In genomic region chr2:179974651-179975471, GRCm38 (mm10) we compare ENCODE assay signal across 8 mouse cellular contexts. TPM values are rescaled to one million over a fixed set of nuclear protein-coding genes. Genes with fewer than 3 reads are reported as not detected.
DNase-seq lines count a peak whose midpoint lies in the region; ATAC-seq and TF ChIP-seq lines count a peak whose summit lies in the region.

No protein-coding gene starts in this region.

- ATAC-seq in granulocyte monocyte progenitor cell, adult 5-6 weeks (replicated peaks; ENCODE audit: poor library complexity, severe bottlenecking): 0 out of 2 replicates have a peak, but pooled peaks have one; percentile 3
- ATAC-seq in lung, embryonic 16.5 days (ENCODE audit: low read depth): 0 out of 2 replicates have a peak, but pooled peaks have one; percentile 6

- H3K27ac ChIP-seq in lung, embryonic 16.5 days (ENCODE audit: low read length): no peak overlapping the region
- H3K27ac ChIP-seq in small intestine, adult 2 months (ENCODE audit: insufficient read depth, low read depth, low read length): no peak overlapping the region

- WGBS in lung, embryonic 16.5 days: 4% methylated on average over 45 of the region's 45 CpGs
- 6% methylated on average over 45 of the region's 45 CpGs for whole genome bisulfite sequencing in small intestine, adult 2 months

- H3K9me3 ChIP-seq in lung, embryonic 16.5 days (ENCODE audit: control insufficient read depth, low read length): no peaks in the 10 kb centered on the region; the same call in 1 of the 2 replicates

- TF ChIP-seq CTCF in small intestine, adult 2 months (IDR thresholded peaks at IDR 0.05; ENCODE audit: extremely low read depth, insufficient read length, insufficient replicate concordance, low read depth, low read length): no peak

- H3K9ac ChIP-seq in lung, embryonic 16.5 days (ENCODE audit: low read length): peak overlapping the region; percentile 97

- peaks cover 35% of the 10 kb centered on the region for H3K4me1 ChIP-seq in lung, embryonic 16.5 days (replicated peaks; ENCODE audit: control insufficient read depth, insufficient read depth, low read length)
- peaks cover 25% of the 10 kb centered on the region; the same call in 1 of the 2 replicates for H3K4me1 ChIP-seq in small intestine, adult 2 months (ENCODE audit: control insufficient read depth, insufficient read depth, insufficient read length, low read length)

- no peaks in the 10 kb centered on the region for H3K27me3 ChIP-seq in lung, embryonic 16.5 days (ENCODE audit: control insufficient read depth, insufficient read depth, low read depth, low read length)
- no peaks in the 10 kb centered on the region for H3K27me3 ChIP-seq in small intestine, adult 2 months (ENCODE audit: control insufficient read depth, insufficient read depth, low read length)

- H3K4me2 ChIP-seq in lung, embryonic 16.5 days (ENCODE audit: low read depth, low read length): peak overlapping the region; percentile 98

- no peaks in the 10 kb centered on the region for H3K36me3 ChIP-seq in lung, embryonic 16.5 days (ENCODE audit: control insufficient read depth, insufficient read depth, low read length)
- H3K36me3 ChIP-seq in small intestine, adult 2 months (ENCODE audit: control insufficient read depth, insufficient read depth, low read length): no peaks in the 10 kb centered on the region

- peak; percentile 31 for DNase-seq in gastrocnemius, postnatal 10 days
- no peak for DNase-seq in gastrocnemius, adult 18-20 months (ENCODE audit: low spot score)
- peak; percentile 76 for DNase-seq in cerebellum, adult 11-12 months
- DNase-seq in kidney, adult 9 months: peak; percentile 54
- no peak for DNase-seq in frontal cortex, postnatal 14 days (ENCODE audit: low spot score in 2 of 2)

- H3K4me3 ChIP-seq in lung, embryonic 16.5 days (ENCODE audit: low read length): peak overlapping the region; percentile 86
- H3K4me3 ChIP-seq in small intestine, adult 2 months (ENCODE audit: low read depth, low read length): peak overlapping the region; percentile 70

- no peak for TF ChIP-seq POLR2A in small intestine, adult 2 months (IDR thresholded peaks at IDR 0.05; ENCODE audit: low read depth, low read length)

RNA-seq across cellular contexts. Expression of gene Taf4, which starts 1.6 kb away (rescaled TPM):
- total RNA-seq in gastrocnemius, postnatal 10 days (2021): 10 to 100 TPM in 1 of 2 experiments, 1 to 10 TPM in 1; 9.9 to 13.3 TPM
- 1 to 10 TPM; 7.7 to 8.3 TPM for total RNA-seq in gastrocnemius, adult 18-20 months (2021)
- 12.6 and 17.2 TPM in 2 replicates for total RNA-seq in granulocyte monocyte progenitor cell, adult 5-6 weeks (2014; fragmentation: Nextera tagmentation)
- 13.5 and 14.1 TPM in 2 replicates for total RNA-seq in granulocyte monocyte progenitor cell, adult 5-6 weeks (2017)
- polyA plus RNA-seq in lung, embryonic 16.5 days (2015; fragmentation: Nextera tagmentation; extraction: Ambion mirVana): 3.0 and 3.5 TPM in 2 replicates
- 8.2 and 14.4 TPM in 2 replicates for polyA plus RNA-seq in small intestine, adult 2 months (2012; rRNA removed)

RNA-seq across cellular contexts. Expression of gene Lsm14b, which starts 49.9 kb away (rescaled TPM):
- 10 to 100 TPM; 44.1 to 46.2 TPM for total RNA-seq in gastrocnemius, postnatal 10 days (2021)
- total RNA-seq in gastrocnemius, adult 18-20 months (2021): 10 to 100 TPM; 44.0 to 47.6 TPM
- total RNA-seq in granulocyte monocyte progenitor cell, adult 5-6 weeks (2014; fragmentation: Nextera tagmentation): 11.6 and 17.2 TPM in 2 replicates
- 20.2 and 22.3 TPM in 2 replicates for total RNA-seq in granulocyte monocyte progenitor cell, adult 5-6 weeks (2017)
- 4.6 and 5.0 TPM in 2 replicates for polyA plus RNA-seq in lung, embryonic 16.5 days (2015; fragmentation: Nextera tagmentation; extraction: Ambion mirVana)
- polyA plus RNA-seq in small intestine, adult 2 months (2012; rRNA removed): 10.7 and 23.7 TPM in 2 replicates

Comparison
In these comparisons a context has a peak if more than half of its experiments do, and no peak if none do; other contexts are left out.
1. DNase-seq: peak in gastrocnemius, postnatal 10 days (single experiment), cerebellum, adult 11-12 months (single experiment) and kidney, adult 9 months (single experiment); none in gastrocnemius, adult 18-20 months (single experiment) and frontal cortex, postnatal 14 days (0 of 2).